In genomic region chr16:20699266-20699665, GRCm38 (mm10) we compare ENCODE assay signal across 15 mouse cellular contexts. TPM values are rescaled to one million over a fixed set of nuclear protein-coding genes. Genes with fewer than 3 reads are reported as not detected.
"Had no signal": no experiment of that assay in that cellular context is flagged by ENCODE, and none has a peak within 500 bp of the region (broad histone marks: within the 10 kb centered on the region; RNA-seq: fewer than 3 reads in every experiment).

No protein-coding gene starts in this region.

- H3K27ac ChIP-seq: liver, embryonic 13.5 days; stomach, embryonic 15.5 days had no signal

- DNase-seq: kidney, adult 18-20 months; kidney, adult 9 months; kidney, postnatal 14 days; kidney, postnatal 4 days; layer of hippocampus, postnatal 36 days; liver, embryonic 13.5 days; lung, adult 2 months; lung, postnatal 14 days; lung, postnatal 4 days; midbrain, embryonic 14.5 days; right cerebral cortex, postnatal 4 days; thymus, postnatal 25 days had no signal

- H3K36me3 ChIP-seq: liver, embryonic 13.5 days had no signal

- H3K9me3 ChIP-seq: liver, embryonic 13.5 days; stomach, embryonic 15.5 days had no signal

- H3K4me3 ChIP-seq: liver, embryonic 13.5 days; stomach, embryonic 15.5 days had no signal

RNA-seq across cellular contexts. Expression of gene Fam131a, which starts 6.2 kb away (rescaled TPM):
- total RNA-seq: megakaryocyte progenitor cell, adult 5-6 weeks had no signal

RNA-seq across cellular contexts. Expression of gene Chrd, which starts 33.7 kb away (rescaled TPM):
- total RNA-seq: megakaryocyte progenitor cell, adult 5-6 weeks; megakaryocyte-erythroid progenitor cell, adult 5-6 weeks had no signal
